Mouse (Mus musculus) cerebellum, postnatal 36 days (tissue): ENCODE measurements around the gene Tfap2a.

ENCODE experiments used
- DNase-seq, 2 experiments: peaks; one replicate each; pipeline ENCODE4 v3.0.0; 2021 to 2022; ENCODE audit warnings: mixed read lengths in 2 of 2

Gene Tfap2a

DNA sequence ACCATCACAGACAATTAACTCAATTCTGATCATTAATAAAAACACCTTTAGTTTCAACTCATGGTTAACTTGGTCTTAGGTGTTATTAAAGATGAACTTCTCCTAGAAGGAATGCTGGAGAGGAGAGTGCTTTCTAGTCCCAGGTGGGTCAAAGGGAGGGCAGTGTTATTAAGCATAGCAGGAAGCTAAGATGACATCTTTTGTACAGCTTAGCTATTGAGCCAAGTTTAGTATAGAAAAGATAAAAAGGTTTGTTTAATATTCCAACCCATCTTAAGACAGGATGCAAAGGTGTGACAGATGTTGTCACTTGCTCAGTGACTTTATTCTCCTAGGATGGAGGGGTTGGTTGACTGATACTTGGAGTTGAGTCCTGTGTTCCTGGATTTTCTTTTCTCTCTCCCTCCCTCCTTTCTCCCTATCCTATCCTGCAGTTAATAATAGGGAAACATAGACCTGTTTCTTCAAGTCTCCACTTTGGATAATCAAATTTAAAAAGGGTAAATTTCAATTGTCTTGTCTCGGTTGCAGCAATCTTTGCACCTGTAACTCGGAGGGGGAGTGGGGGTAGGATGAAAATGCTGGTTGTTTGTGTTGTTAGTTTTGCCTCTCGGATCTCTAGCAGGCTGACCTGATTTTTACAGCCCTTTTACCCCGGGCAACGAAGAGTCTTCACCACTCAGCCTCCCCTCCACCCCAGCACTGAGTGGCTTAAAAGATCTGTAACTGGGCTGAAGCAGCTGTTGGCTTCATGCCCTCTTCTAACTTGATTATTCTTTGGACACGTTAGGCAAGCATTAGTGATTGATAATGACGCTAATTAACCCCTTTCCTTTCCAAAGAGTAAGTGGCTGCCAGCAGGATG lies 26.3 kb downstream of the Tfap2a start:
- DNase-seq = no peak

DNA sequence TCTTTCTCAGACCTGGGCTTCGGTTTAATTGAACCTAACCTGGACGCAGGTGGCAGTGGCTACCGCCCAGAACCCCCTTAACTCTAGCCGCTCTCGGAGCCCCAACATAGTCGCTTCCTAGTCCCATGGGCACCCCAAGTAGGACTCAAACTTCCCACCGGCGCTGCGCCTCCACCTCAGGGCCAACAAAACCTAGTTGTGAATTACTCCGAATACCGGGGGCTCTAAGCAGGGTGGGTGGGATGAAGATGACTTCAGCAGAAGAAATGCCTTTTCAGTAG lies 28.2 kb downstream of the Tfap2a start:
- no peak for DNase-seq

- DNase-seq = no peak
These were observed 28.7 kb downstream of the Tfap2a start for GRCm38 (mm10) chr13:40709321-40710061.

GRCm38 (mm10) chr13:40708913-40709312 lies 29.3 kb downstream of the Tfap2a start:
- DNase-seq = no peak

DNA sequence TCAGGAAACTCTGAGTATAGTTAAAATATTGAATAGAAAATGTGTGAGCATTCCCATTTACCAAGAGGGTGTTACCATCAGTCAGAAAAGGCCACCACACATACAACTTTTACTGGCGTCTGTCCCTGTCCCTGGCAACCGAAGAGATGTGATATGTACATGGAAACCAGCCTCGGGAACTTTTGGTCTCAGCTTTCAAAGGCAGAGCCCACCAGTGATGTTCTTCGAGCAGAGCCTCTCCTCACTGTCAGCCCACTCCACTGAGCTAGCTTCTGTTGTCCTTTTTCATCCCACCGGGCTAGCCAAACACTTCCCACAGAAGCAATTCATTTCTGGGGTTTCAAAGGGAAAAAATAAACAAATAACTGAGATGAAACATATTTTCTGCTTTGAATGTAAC lies 29.9 kb downstream of the Tfap2a start:
- no peak for DNase-seq

- no peak for DNase-seq
These were observed 30.5 kb downstream of the Tfap2a start for GRCm38 (mm10) chr13:40707646-40708045.

- DNase-seq = no peak
These were observed 31.6 kb downstream of the Tfap2a start for GRCm38 (mm10) chr13:40706612-40707011.

- no peak for DNase-seq
These were observed 32.3 kb downstream of the Tfap2a start for GRCm38 (mm10) chr13:40705821-40706425.

DNA sequence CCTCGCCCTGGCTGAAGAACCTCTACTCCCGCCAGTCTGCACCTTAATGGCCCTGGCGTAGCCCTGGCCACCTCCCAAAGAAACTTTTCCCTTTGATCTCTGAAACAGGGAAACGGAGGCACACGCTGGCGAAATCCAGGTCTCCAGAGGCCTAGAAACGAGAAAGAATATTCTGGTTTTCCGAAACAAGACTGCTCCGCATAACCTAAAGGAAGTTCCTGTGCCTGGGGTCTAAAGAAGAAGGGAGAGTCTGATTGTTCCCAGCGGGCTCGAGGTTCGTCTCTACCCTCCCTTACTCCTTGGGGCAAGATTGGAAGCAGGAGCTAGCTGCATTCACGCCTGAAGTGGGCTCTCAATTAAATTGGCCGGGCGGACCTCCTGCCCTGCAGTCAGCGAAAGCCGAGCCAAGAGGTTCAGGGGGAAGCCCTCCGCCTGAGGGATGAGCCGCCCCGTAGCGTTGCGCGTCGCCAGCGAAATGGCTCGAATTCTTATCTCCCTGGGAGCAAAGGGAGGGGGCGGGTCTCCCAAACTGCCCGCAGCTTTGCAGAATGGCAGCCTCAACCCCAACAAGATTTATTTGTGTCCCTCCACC lies 33.2 kb downstream of the Tfap2a start:
- DNase-seq = no peak

- no peak for DNase-seq
These were observed 34.1 kb downstream of the Tfap2a start for GRCm38 (mm10) chr13:40703982-40704501.

- DNase-seq = no peak
These were observed 34.9 kb downstream of the Tfap2a start for GRCm38 (mm10) chr13:40703123-40703797.

DNA sequence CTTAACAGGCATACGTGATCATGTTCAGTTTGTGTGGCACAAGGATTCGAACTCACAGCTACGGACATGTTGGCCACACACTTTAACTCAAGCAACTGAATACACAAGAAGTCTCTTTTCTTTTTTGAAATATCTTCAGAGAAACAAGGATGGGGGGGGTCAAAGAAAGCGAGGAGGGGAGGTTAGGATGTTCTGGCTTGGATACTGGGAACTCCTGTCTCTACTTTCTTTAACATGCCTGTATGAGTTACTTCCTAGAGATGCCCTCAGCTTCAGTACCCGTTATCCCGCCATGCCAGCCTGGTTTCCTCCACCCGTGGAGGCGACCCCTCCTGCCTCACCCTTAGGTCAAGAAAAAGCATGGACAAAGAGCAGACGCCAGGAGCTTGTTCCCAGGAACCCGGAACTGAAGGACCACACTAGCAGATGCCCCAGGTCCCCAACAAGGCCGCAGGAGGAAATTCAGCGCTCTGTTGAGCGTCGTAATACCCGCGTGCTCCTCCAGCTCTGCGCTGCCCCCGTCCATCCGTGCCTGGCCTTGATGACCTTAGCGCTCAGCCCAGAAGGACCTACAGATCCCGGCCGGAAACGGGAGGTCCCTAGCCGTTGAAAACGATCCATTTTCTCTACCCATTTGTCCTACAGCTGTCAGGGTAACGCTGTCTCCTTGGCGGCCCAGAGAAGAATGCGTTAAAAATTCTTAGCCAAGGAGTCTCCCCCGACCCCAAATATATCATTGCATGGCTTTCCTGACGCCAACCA lies 35.6 kb downstream of the Tfap2a start:
- DNase-seq = no peak

GRCm38 (mm10) chr13:40701691-40702090 lies 36.5 kb downstream of the Tfap2a start:
- no peak for DNase-seq

DNA sequence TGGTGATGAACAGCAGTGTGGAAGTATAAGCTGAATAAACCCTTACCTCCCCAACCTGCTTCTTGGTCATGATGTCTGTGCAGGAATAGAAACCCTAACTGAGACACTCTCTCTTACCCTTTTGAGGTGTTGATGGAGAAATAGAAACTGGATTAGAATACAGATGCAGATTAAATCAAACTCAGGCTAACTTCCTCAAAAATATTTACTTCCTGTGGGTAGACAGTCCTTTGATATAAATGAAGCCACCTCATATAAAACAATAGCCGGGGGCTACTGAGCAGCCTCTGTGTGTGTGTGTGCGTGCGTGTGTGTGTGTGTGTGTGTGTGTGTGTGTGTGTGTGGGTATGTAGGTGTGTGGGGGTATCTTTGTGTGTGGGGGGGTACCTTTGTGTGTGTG lies 52.4 kb downstream of the Tfap2a start:
- DNase-seq = no peak

GRCm38 (mm10) chr13:40676730-40677129 lies 61.4 kb downstream of the Tfap2a start:
- DNase-seq = no peak
